Mouse (Mus musculus): ENCODE data around the gene Sptan1. TPM values are rescaled to one million over a fixed set of nuclear protein-coding genes. Genes with fewer than 3 reads are reported as not detected.
A peak's percentile ranks its signal among the peaks of the same experiment; 100 is the strongest.

Gene Sptan1
- total and polyA plus RNA-seq, 2 experiments from 2014 or later: 184 to 716 TPM

GRCm38 (mm10) chr2:30075625-30076024, 110.3 kb downstream of the Sptan1 start:
- H3K9me3 ChIP-seq (ENCODE audit: low read length): no peaks in the 10 kb centered on the region
- H3K27me3 ChIP-seq (ENCODE audit: insufficient read depth, low read length): no peaks in the 10 kb centered on the region
- DNase-seq (ENCODE audit: low spot score): no peak
- no peak overlapping the region for H3K27ac ChIP-seq
- no peak overlapping the region for H3K4me2 ChIP-seq (ENCODE audit: low read depth, low read length)
- H3K4me1 ChIP-seq (ENCODE audit: insufficient read depth, low read length): no peaks in the 10 kb centered on the region
- no peak overlapping the region for H3K9ac ChIP-seq (replicated peaks; ENCODE audit: low read length)
- 83% methylated on average over 3 of the region's 3 CpGs for WGBS
- peaks cover 7% of the 10 kb centered on the region; the same call in 1 of the 2 replicates for H3K36me3 ChIP-seq (ENCODE audit: insufficient read depth, low read length)
- H3K4me3 ChIP-seq (ENCODE audit: low read length): no peak overlapping the region
- no peak for TF ChIP-seq CTCF (IDR thresholded peaks at IDR 0.05; ENCODE audit: low read depth)
- no peak for ATAC-seq

- Histone ChIP-seq H3K36me3 (ENCODE audit: insufficient read depth, low read length) (0 out of 2 replicates have a peak, but pooled peaks cover 6% of the 10 kb centered on the region), H3K27ac (no peak overlapping the region), H3K9me3 (ENCODE audit: low read length) (no peaks in the 10 kb centered on the region), H3K4me2 (ENCODE audit: low read depth, low read length) (no peak overlapping the region), H3K4me3 (ENCODE audit: low read length) (no peak overlapping the region), H3K4me1 (ENCODE audit: insufficient read depth, low read length) (no peaks in the 10 kb centered on the region), H3K9ac (replicated peaks; ENCODE audit: low read length) (no peak overlapping the region), H3K27me3 (ENCODE audit: insufficient read depth, low read length) (no peaks in the 10 kb centered on the region)
- 91% methylated on average over 9 of the region's 9 CpGs for WGBS
- no peak for TF ChIP-seq CTCF (IDR thresholded peaks at IDR 0.05; ENCODE audit: low read depth)
- ATAC-seq (no peak), DNase-seq (ENCODE audit: low spot score) (no peak)
Observed at GRCm38 (mm10) chr2:30076439-30076838, 111.1 kb downstream of the Sptan1 start.

- WGBS: 70% methylated on average over 6 of the region's 6 CpGs
- H3K9ac ChIP-seq (replicated peaks; ENCODE audit: low read length): no peak overlapping the region
- no peaks in the 10 kb centered on the region for H3K27me3 ChIP-seq (ENCODE audit: insufficient read depth, low read length)
- 0 out of 2 replicates have a peak, but pooled peaks cover 6% of the 10 kb centered on the region for H3K36me3 ChIP-seq (ENCODE audit: insufficient read depth, low read length)
- H3K27ac ChIP-seq: no peak overlapping the region
- peak; percentile 48 for ATAC-seq
- DNase-seq (ENCODE audit: low spot score): no peak
- TF ChIP-seq CTCF (IDR thresholded peaks at IDR 0.05; ENCODE audit: low read depth): no peak
- H3K9me3 ChIP-seq (ENCODE audit: low read length): no peaks in the 10 kb centered on the region
- H3K4me2 ChIP-seq (ENCODE audit: low read depth, low read length): peak overlapping the region; percentile 85
- peak overlapping the region; percentile 40; the same call in 1 of the 2 replicates for H3K4me3 ChIP-seq (ENCODE audit: low read length)
- H3K4me1 ChIP-seq (ENCODE audit: insufficient read depth, low read length): no peaks in the 10 kb centered on the region
Observed at GRCm38 (mm10) chr2:30076959-30077358, 111.6 kb downstream of the Sptan1 start.

GRCm38 (mm10) chr2:30077502-30078348, 112.4 kb downstream of the Sptan1 start, which contains the start of gene Pkn3:
Gene Pkn3, plus strand, starts transcription at chr2:30077684.
- H3K27me3 ChIP-seq (ENCODE audit: insufficient read depth, low read length): no peaks in the 10 kb centered on the region
- no peaks in the 10 kb centered on the region for H3K9me3 ChIP-seq (ENCODE audit: low read length)
- H3K9ac ChIP-seq (replicated peaks; ENCODE audit: low read length): 0 out of 2 replicates have a peak within 1 kb of the TSS, but pooled peaks have one; percentile 7
- H3K4me3 ChIP-seq (ENCODE audit: low read length): peak within 1 kb of the TSS; percentile 40
- H3K4me2 ChIP-seq (ENCODE audit: low read depth, low read length): peak within 1 kb of the TSS; percentile 85
- peak; percentile 92 for DNase-seq (ENCODE audit: low spot score)
- WGBS: under 1% methylated on average over 53 of the region's 53 CpGs
- no peaks in the 10 kb centered on the region for H3K4me1 ChIP-seq (ENCODE audit: insufficient read depth, low read length)
- ATAC-seq: peak; percentile 85
- H3K36me3 ChIP-seq (ENCODE audit: insufficient read depth, low read length): 0 out of 2 replicates have a peak, but pooled peaks cover 3% of the 10 kb centered on the region
- TF ChIP-seq CTCF (IDR thresholded peaks at IDR 0.05; ENCODE audit: low read depth): peak; percentile 82
- 0 out of 2 replicates have a peak within 1 kb of the TSS, but pooled peaks have one; percentile 16 for H3K27ac ChIP-seq

- WGBS: 39% methylated on average over 10 of the region's 10 CpGs
Observed at GRCm38 (mm10) chr2:30078349-30078712, 113.0 kb downstream of the Sptan1 start.

GRCm38 (mm10) chr2:30078760-30079159, 113.4 kb downstream of the Sptan1 start:
- no peaks in the 10 kb centered on the region for H3K4me1 ChIP-seq (ENCODE audit: insufficient read depth, low read length)
- no peak overlapping the region for H3K4me3 ChIP-seq (ENCODE audit: low read length)
- no peak overlapping the region for H3K9ac ChIP-seq (replicated peaks; ENCODE audit: low read length)
- DNase-seq (ENCODE audit: low spot score) (no peak), ATAC-seq (no peak)
- WGBS: 81% methylated on average over 4 of the region's 4 CpGs
- no peaks in the 10 kb centered on the region for H3K36me3 ChIP-seq (ENCODE audit: insufficient read depth, low read length)
- no peak overlapping the region for H3K4me2 ChIP-seq (ENCODE audit: low read depth, low read length)
- no peak overlapping the region for H3K27ac ChIP-seq
- H3K27me3 ChIP-seq (ENCODE audit: insufficient read depth, low read length): no peaks in the 10 kb centered on the region
- TF ChIP-seq CTCF (IDR thresholded peaks at IDR 0.05; ENCODE audit: low read depth): no peak
- no peaks in the 10 kb centered on the region for H3K9me3 ChIP-seq (ENCODE audit: low read length)

More at GRCm38 (mm10) chr2:30078349-30078712, 113.0 kb downstream of the Sptan1 start:
- TF ChIP-seq CTCF (IDR thresholded peaks at IDR 0.05; ENCODE audit: low read depth): no peak
- DNase-seq (ENCODE audit: low spot score) (no peak), ATAC-seq (peak; percentile 30)
- Histone ChIP-seq H3K4me3 (ENCODE audit: low read length) (no peak overlapping the region; the same call in 1 of the 2 replicates), H3K27me3 (ENCODE audit: insufficient read depth, low read length) (no peaks in the 10 kb centered on the region), H3K4me1 (ENCODE audit: insufficient read depth, low read length) (no peaks in the 10 kb centered on the region), H3K36me3 (ENCODE audit: insufficient read depth, low read length) (no peaks in the 10 kb centered on the region), H3K9ac (replicated peaks; ENCODE audit: low read length) (no peak overlapping the region), H3K27ac (no peak overlapping the region), H3K9me3 (ENCODE audit: low read length) (no peaks in the 10 kb centered on the region), H3K4me2 (ENCODE audit: low read depth, low read length) (peak overlapping the region; percentile 85)
